In genomic region chr4:150726136-150726480, GRCm38 (mm10) we compare ENCODE assay signal across 19 mouse cellular contexts.
"Had no signal": no experiment of that assay in that cellular context is flagged by ENCODE, and none has a peak within 500 bp of the region (broad histone marks: within the 10 kb centered on the region; RNA-seq: fewer than 3 reads in every experiment).

No protein-coding gene starts in this region.

- H3K4me2 ChIP-seq: liver, embryonic 13.5 days; midbrain, embryonic 13.5 days; neural tube, embryonic 13.5 days; stomach, embryonic 15.5 days had no signal

- DNase-seq: kidney, adult 2 months; kidney, postnatal 25 days; layer of hippocampus, adult 9-11 months; liver, embryonic 13.5 days; retina, postnatal 1 day; right cerebral cortex, postnatal 25 days; spleen, adult 18-20 months; thymus, adult 18-20 months; thymus, postnatal 36 days had no signal

- H3K4me3 ChIP-seq: layer of hippocampus, adult 2 months; liver, embryonic 13.5 days; megakaryocyte, embryonic 14.5 days; midbrain, embryonic 10.5 days; midbrain, embryonic 13.5 days; myocyte; neural tube, embryonic 13.5 days; stomach, embryonic 15.5 days had no signal

- H3K27ac ChIP-seq: kidney, postnatal 0 days; layer of hippocampus, adult 2 months; liver, embryonic 13.5 days; midbrain, embryonic 10.5 days; midbrain, embryonic 13.5 days; neural tube, embryonic 13.5 days had no signal

- ATAC-seq: intestine, postnatal 0 days; midbrain, embryonic 13.5 days; midbrain, embryonic 16.5 days had no signal

- H3K9ac ChIP-seq: liver, embryonic 13.5 days; midbrain, embryonic 13.5 days; neural tube, embryonic 13.5 days; stomach, embryonic 15.5 days had no signal

- H3K36me3 ChIP-seq: liver, embryonic 13.5 days; midbrain, embryonic 10.5 days; midbrain, embryonic 13.5 days; neural tube, embryonic 13.5 days; stomach, embryonic 15.5 days had no signal

- H3K27me3 ChIP-seq: liver, embryonic 13.5 days; neural tube, embryonic 13.5 days; stomach, embryonic 15.5 days had no signal

- H3K9me3 ChIP-seq: liver, embryonic 13.5 days; neural tube, embryonic 13.5 days; stomach, embryonic 15.5 days had no signal
